Mouse (Mus musculus): ENCODE measurements around the gene Cacna1c. TPM values are rescaled to one million over a fixed set of nuclear protein-coding genes. Genes with fewer than 3 reads are reported as not detected.

The Cacna1c gene
- polyA plus RNA-seq, 1 experiment from 2014 or later: 6.4 TPM

- no peaks in the 10 kb centered on the region for H3K36me3 ChIP-seq
- WGBS: 84% methylated on average over 4 of the region's 4 CpGs
- no peak overlapping the region for H3K27ac ChIP-seq (replicated peaks)
- H3K4me1 ChIP-seq: no peaks in the 10 kb centered on the region
- ATAC-seq (replicated peaks): no peak
- no peaks in the 10 kb centered on the region for H3K27me3 ChIP-seq
- H3K9me3 ChIP-seq: no peaks in the 10 kb centered on the region
- H3K4me3 ChIP-seq: no peak overlapping the region
- no peak overlapping the region for H3K4me2 ChIP-seq (replicated peaks)
- no peak overlapping the region for H3K9ac ChIP-seq (replicated peaks)
These were observed 501.6 kb downstream of the Cacna1c start for GRCm38 (mm10) chr6:118694626-118695025.

DNA sequence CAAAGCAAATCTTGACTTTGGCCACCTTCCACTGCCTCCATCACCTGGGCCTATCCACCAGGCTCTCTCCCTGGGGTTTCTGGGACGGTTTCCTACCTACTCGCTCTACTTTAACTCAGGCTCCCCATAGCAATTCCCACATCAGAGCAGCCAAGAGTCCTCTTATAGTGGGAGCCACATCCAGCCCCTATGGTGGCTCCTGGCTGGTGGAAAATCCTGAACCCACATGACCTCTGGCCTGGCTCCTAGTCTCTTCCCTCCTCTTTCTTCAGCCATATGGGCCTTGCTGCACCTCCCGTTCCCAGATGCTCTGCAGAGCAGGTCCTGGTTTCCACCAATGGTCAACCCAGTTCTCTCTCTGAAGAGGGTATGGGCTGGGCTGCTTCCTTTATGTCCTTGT lies 506.8 kb downstream of the Cacna1c start:
- ATAC-seq (replicated peaks): no peak
- no peak overlapping the region for H3K27ac ChIP-seq (replicated peaks)
- 97% methylated on average over 3 of the region's 3 CpGs for WGBS
- no peak overlapping the region for H3K4me3 ChIP-seq
- H3K9me3 ChIP-seq: no peaks in the 10 kb centered on the region
- no peak overlapping the region for H3K9ac ChIP-seq (replicated peaks)
- H3K27me3 ChIP-seq: no peaks in the 10 kb centered on the region
- no peaks in the 10 kb centered on the region for H3K4me1 ChIP-seq
- no peak overlapping the region for H3K4me2 ChIP-seq (replicated peaks)
- no peaks in the 10 kb centered on the region for H3K36me3 ChIP-seq

DNA sequence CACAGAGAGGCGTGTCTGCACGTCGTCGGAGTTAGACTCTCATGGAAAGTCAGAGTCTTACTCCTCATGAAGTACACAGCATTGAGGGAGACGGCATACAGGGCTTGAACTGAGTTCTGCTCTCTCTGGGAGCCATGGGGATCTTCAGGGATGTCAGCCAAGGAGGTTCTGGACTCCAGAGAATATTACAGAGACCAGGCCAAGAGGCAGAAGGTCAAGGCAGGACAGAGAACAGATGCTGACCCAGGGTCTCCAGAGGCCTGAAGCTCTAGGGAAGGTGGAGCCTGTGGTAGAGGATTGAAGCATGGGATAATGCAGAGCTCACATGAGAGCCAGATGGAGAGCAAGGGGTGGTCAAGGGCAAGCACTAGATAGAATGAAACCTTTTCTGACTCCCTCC lies 507.4 kb downstream of the Cacna1c start:
- Histone ChIP-seq H3K36me3 (no peaks in the 10 kb centered on the region), H3K27me3 (no peaks in the 10 kb centered on the region), H3K27ac (replicated peaks) (no peak overlapping the region), H3K9me3 (no peaks in the 10 kb centered on the region), H3K4me1 (no peaks in the 10 kb centered on the region), H3K9ac (replicated peaks) (no peak overlapping the region), H3K4me3 (no peak overlapping the region), H3K4me2 (replicated peaks) (no peak overlapping the region)
- WGBS: 84% methylated on average over 5 of the region's 5 CpGs
- no peak for ATAC-seq (replicated peaks)

DNA sequence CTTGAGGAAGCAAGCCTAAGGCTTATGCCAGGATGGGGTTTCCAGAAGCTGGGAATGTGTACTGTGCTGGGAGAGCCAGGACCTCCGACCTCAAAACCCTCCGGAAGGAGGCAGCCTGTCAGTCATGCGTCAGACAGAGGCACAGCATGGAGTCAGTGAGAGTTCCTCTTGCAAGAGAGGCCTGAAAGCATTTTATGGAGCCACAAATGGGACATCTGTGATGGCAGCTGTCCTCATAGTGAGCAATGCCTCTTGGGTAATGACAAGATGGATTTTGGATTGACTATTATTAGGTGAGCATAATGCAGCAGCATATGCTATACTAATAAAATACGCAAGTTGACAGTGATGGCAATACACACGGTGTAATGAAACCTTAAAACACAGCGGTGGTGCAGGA lies 515.4 kb downstream of the Cacna1c start:
- 55% methylated on average over 6 of the region's 6 CpGs for WGBS
- ATAC-seq (replicated peaks): peak; percentile 63
- Histone ChIP-seq H3K36me3 (no peaks in the 10 kb centered on the region; the same call in 1 of the 2 replicates), H3K4me2 (replicated peaks) (no peak overlapping the region), H3K4me3 (no peak overlapping the region), H3K27ac (replicated peaks) (peak overlapping the region; percentile 39; the same call in 1 of the 2 replicates), H3K4me1 (no peaks in the 10 kb centered on the region), H3K27me3 (no peaks in the 10 kb centered on the region), H3K9ac (replicated peaks) (no peak overlapping the region), H3K9me3 (no peaks in the 10 kb centered on the region)

GRCm38 (mm10) chr6:118678031-118678430 lies 518.2 kb downstream of the Cacna1c start:
- Histone ChIP-seq H3K4me3 (no peak overlapping the region), H3K4me2 (replicated peaks) (no peak overlapping the region), H3K27ac (replicated peaks) (no peak overlapping the region), H3K9me3 (no peaks in the 10 kb centered on the region), H3K27me3 (no peaks in the 10 kb centered on the region), H3K9ac (replicated peaks) (no peak overlapping the region), H3K4me1 (peaks cover 13% of the 10 kb centered on the region), H3K36me3 (no peaks in the 10 kb centered on the region; the same call in 1 of the 2 replicates)
- no peak for ATAC-seq (replicated peaks)
- 90% methylated on average over 10 of the region's 10 CpGs for WGBS

- no peak overlapping the region for H3K27ac ChIP-seq (replicated peaks)
- no peak overlapping the region for H3K4me2 ChIP-seq (replicated peaks)
- no peaks in the 10 kb centered on the region for H3K9me3 ChIP-seq
- peaks cover 13% of the 10 kb centered on the region for H3K4me1 ChIP-seq
- H3K27me3 ChIP-seq: no peaks in the 10 kb centered on the region
- WGBS: 87% methylated on average over 6 of the region's 6 CpGs
- no peaks in the 10 kb centered on the region; the same call in 1 of the 2 replicates for H3K36me3 ChIP-seq
- no peak overlapping the region for H3K9ac ChIP-seq (replicated peaks)
- no peak overlapping the region for H3K4me3 ChIP-seq
- ATAC-seq (replicated peaks): no peak
These were observed 518.9 kb downstream of the Cacna1c start for GRCm38 (mm10) chr6:118677306-118677705.

DNA sequence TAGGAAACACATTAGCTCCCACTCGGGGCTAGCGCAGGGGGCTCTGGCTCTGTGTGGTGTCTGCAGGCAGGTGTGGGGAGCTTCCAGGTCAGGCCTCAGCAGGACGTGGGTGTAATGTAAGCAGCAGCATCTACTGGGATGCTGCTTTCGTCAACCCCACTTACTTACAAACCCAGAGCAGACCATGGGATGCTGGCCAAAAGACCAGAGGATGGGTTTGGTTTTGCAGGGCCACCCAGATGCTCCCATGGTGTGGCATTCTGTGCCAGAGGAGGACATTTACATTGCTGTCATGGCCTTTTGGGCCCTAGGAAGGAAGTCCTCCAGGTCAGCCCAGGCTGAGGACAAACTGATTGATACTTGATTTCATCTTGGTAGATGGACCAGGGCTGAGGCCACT lies 521.4 kb downstream of the Cacna1c start:
- WGBS: 76% methylated on average over 4 of the region's 4 CpGs
- H3K27ac ChIP-seq (replicated peaks): peak overlapping the region; percentile 76

GRCm38 (mm10) chr6:118673974-118674695 lies 522.1 kb downstream of the Cacna1c start:
- H3K27me3 ChIP-seq: no peaks in the 10 kb centered on the region
- ATAC-seq (replicated peaks): peak; percentile 71
- no peak overlapping the region for H3K4me2 ChIP-seq (replicated peaks)
- no peak overlapping the region for H3K9ac ChIP-seq (replicated peaks)
- peak overlapping the region; percentile 76 for H3K27ac ChIP-seq (replicated peaks)
- WGBS: 71% methylated on average over 12 of the region's 12 CpGs
- peaks cover 13% of the 10 kb centered on the region for H3K4me1 ChIP-seq
- H3K36me3 ChIP-seq: no peaks in the 10 kb centered on the region; the same call in 1 of the 2 replicates
- H3K9me3 ChIP-seq: no peaks in the 10 kb centered on the region
- H3K4me3 ChIP-seq: no peak overlapping the region

More for the DNA sequence above, 521.4 kb downstream of the Cacna1c start:
- Histone ChIP-seq H3K4me2 (replicated peaks) (no peak overlapping the region), H3K4me3 (no peak overlapping the region), H3K9ac (replicated peaks) (no peak overlapping the region), H3K36me3 (no peaks in the 10 kb centered on the region; the same call in 1 of the 2 replicates), H3K4me1 (peaks cover 13% of the 10 kb centered on the region), H3K27me3 (no peaks in the 10 kb centered on the region), H3K9me3 (no peaks in the 10 kb centered on the region)
- ATAC-seq (replicated peaks): no peak

- H3K9me3 ChIP-seq: no peaks in the 10 kb centered on the region
- no peak overlapping the region for H3K4me2 ChIP-seq (replicated peaks)
- ATAC-seq (replicated peaks): no peak
- H3K4me1 ChIP-seq: no peaks in the 10 kb centered on the region
- no peak overlapping the region for H3K4me3 ChIP-seq
- 88% methylated on average over 4 of the region's 4 CpGs for WGBS
- H3K27me3 ChIP-seq: no peaks in the 10 kb centered on the region
- no peak overlapping the region for H3K27ac ChIP-seq (replicated peaks)
- H3K9ac ChIP-seq (replicated peaks): no peak overlapping the region
- H3K36me3 ChIP-seq: peaks cover 27% of the 10 kb centered on the region; the same call in 1 of the 2 replicates
These were observed 542.9 kb downstream of the Cacna1c start for GRCm38 (mm10) chr6:118653331-118653730.

- WGBS: 94% methylated on average over 6 of the region's 6 CpGs
- H3K4me3 ChIP-seq: no peak overlapping the region
- H3K27ac ChIP-seq (replicated peaks): no peak overlapping the region
- H3K9me3 ChIP-seq: no peaks in the 10 kb centered on the region
- H3K4me1 ChIP-seq: no peaks in the 10 kb centered on the region
- peaks cover 21% of the 10 kb centered on the region; the same call in 1 of the 2 replicates for H3K36me3 ChIP-seq
- no peaks in the 10 kb centered on the region for H3K27me3 ChIP-seq
- H3K9ac ChIP-seq (replicated peaks): no peak overlapping the region
- H3K4me2 ChIP-seq (replicated peaks): no peak overlapping the region
- no peak for ATAC-seq (replicated peaks)
These were observed 547.0 kb downstream of the Cacna1c start for GRCm38 (mm10) chr6:118649121-118649783.

DNA sequence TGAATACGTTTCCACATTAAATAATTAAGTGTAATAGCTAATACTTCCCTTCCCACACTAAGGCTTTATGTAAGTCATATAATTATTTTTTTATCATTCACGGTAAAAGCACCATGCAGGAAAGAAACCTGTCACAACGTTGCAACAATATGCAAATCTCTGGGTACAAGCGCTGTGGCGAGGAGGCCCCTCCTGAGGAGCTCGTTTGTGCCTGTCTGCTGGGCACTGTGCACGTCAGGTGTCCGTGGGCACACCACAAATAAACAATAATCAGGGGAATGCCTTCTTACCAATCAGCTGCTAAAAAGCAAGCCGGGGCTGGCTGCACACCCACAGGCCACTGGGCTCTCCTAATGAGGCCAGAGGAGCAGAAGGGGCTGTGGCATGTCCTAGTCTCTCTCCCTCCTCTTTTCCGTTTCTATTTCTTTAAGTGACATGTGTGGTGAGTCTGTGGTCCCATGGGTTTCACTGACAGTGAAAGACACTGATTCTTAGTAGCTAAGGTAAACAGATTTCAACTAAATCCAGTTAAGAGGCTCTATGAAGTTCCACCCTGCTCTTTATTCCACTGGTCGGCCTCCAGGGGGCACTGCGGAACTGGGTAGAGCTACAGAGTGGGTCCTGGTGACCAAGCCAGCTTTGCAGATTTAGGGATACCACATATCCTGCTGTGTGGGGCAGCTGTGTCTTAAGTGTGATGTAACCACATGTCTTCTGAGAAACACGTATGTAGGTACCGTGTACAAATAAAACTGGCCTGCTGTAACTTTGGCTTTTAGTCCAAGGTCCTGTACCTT lies 549.8 kb downstream of the Cacna1c start:
- H3K4me1 ChIP-seq: no peaks in the 10 kb centered on the region
- no peak overlapping the region for H3K9ac ChIP-seq (replicated peaks)
- H3K36me3 ChIP-seq: peaks cover 3% of the 10 kb centered on the region; the same call in 1 of the 2 replicates
- H3K4me2 ChIP-seq (replicated peaks): no peak overlapping the region
- peak; percentile 79 for ATAC-seq (replicated peaks)
- WGBS: 31% methylated on average over 14 of the region's 14 CpGs
- H3K9me3 ChIP-seq: no peaks in the 10 kb centered on the region
- no peak overlapping the region for H3K4me3 ChIP-seq
- no peak overlapping the region for H3K27ac ChIP-seq (replicated peaks)
- H3K27me3 ChIP-seq: no peaks in the 10 kb centered on the region

DNA sequence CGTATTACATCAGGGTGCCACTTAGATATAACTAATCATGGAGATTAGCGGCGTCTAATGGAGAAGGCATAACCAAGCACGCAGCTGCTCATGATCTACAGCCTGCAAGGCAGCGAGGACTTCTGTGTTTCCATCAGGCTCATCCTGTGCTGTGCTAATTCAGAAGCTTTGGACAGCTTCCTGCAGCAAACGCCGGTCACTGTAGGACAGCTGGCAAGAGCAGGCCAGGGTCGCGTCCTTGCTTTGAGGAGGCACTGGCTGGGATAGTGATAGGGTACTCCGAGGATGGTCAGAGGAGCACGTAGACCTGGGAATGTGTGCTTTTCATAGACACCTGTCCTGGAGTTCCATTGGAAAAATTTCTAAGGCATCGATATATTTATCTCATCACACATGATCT lies 551.4 kb downstream of the Cacna1c start:
- Histone ChIP-seq H3K9ac (replicated peaks) (no peak overlapping the region), H3K9me3 (no peaks in the 10 kb centered on the region), H3K4me3 (no peak overlapping the region), H3K27ac (replicated peaks) (no peak overlapping the region), H3K4me2 (replicated peaks) (no peak overlapping the region), H3K36me3 (0 out of 2 replicates have a peak, but pooled peaks cover 2% of the 10 kb centered on the region), H3K4me1 (no peaks in the 10 kb centered on the region), H3K27me3 (no peaks in the 10 kb centered on the region)
- WGBS: 86% methylated on average over 12 of the region's 12 CpGs
- ATAC-seq (replicated peaks): no peak

Measured in forebrain, embryonic 15.5 days (tissue).